Mouse (Mus musculus): Measurements from ENCODE around the gene Lcp2.

DNA sequence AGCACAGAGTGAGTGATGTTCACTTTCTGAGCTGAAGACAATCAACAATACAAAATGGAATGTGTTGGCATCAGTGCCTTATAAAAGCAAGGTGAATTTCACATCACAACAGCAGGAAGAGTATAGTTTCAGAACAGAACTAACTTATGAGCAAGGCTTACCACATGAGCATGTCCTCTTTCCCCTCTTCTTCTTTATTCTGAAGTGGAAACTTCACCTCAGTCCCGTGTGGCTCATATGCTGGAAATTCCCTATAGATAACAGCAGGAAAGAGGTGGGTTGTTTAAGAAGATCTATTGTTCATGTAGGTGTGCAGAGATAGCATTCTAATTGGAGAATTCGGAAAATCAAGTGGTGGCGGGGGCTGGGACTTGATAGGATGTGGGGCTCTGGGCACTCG lies 55.1 kb downstream of the Lcp2 start:
- no peak for TF ChIP-seq CTCF (IDR thresholded peaks at IDR 0.05; ENCODE audit: borderline replicate concordance, insufficient read depth, low read depth, low read length)
- TF ChIP-seq POLR2A (IDR thresholded peaks at IDR 0.05; ENCODE audit: borderline replicate concordance, insufficient read depth, low read length), result no peak

Data from cerebellum, adult 2 months (tissue).